Mouse (Mus musculus) layer of hippocampus, adult 11-12 months (tissue): ENCODE results near the gene Tbrg4.
"Not testable (repeated sequence)": the region's sequence is repeated elsewhere in the genome, so short reads cannot be mapped to it uniquely, and the experiment has no call there.

ENCODE experiments used
- DNase-seq: peaks from one replicate; pipeline ENCODE4 v3.0.0; 2022; ENCODE audit warnings: low spot score

The Tbrg4 gene

DNA sequence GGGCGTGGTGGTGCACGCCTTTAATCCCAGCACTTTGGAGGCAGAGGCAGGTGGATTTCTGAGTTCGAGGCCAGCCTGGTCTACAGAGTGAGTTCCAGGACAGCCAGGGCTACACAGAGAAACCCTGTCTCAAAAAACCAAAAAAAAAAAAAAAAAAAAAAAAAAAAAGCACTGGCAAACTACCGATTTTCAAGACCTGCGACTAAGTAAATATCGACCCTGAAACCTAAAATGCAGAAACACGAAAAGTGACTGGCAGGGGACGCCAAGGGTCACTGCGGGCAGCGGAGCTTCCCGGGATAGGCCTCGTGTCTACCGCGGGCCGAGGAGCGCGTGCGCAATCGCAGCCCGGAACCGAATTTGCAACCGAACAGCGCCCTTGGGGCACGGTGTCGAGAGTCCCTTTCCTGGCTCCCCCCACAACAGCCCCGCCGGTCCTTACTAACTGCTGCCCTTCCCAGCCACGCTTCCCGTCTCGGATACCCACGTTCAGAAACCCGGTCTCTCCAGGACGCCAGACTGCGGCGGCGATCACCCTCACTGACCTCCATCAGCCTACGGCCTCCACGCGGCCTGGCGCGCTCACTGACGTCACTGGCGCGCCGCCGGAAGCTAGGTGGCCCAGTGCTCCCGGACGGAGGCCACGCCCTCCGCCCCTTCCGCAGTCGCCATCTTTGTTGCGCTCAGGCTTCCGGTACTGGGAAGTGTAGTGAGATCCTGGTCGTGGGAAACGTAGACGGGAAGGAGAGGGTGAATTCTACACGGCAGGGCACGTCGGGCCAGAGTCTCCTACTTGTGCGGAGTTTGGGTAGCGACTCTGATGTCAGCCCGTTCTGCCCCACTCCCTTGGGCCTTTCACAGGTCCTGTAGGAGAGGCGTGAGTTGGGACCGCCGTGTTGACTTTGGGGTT, at the start of gene Tbrg4:
Gene Tbrg4 (minus strand): TSS at position 590 of the 910 bp plus-strand sequence.
- peak; percentile 94 for DNase-seq

DNA sequence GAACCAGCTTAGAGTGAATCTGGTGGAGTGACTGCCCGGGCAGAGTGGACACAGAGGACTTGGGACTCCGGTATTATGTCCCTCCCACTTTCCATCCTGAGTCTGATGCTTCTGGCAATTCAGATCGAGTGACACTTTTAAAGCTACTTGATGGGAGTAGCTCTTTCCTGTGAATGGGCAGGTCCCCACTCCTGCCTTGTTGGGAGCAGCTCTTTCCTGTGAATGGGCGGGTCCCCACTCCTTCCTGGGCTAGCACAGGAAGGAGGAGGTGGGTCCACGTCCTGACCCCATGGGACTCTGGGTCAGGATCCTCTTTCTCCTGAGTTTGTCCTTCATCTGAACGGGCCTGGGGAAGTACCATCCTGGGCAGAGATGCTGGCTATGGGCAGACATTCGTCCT, 49.5 kb upstream of the Tbrg4 start:
- no peak for DNase-seq

DNA sequence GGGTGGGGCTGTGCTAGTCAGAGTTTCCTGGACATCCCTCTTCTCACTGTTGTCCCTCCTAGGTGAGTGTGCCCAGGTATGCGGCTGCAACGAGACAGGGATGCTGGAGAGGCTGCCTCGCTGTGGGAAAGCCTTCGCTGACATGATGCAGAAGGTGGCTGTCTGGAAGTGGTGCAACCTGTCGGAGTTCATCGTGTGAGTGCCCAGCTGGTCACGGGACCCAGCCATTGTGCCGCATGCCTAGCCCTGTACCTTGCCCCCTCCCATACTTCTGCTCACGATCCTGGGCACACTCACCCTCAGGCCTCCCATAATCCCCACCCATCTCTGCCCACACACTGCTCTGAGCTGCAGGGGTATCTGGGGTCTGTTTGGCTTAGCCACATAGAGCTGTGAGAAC, 48.8 kb upstream of the Tbrg4 start:
- no peak for DNase-seq

DNA sequence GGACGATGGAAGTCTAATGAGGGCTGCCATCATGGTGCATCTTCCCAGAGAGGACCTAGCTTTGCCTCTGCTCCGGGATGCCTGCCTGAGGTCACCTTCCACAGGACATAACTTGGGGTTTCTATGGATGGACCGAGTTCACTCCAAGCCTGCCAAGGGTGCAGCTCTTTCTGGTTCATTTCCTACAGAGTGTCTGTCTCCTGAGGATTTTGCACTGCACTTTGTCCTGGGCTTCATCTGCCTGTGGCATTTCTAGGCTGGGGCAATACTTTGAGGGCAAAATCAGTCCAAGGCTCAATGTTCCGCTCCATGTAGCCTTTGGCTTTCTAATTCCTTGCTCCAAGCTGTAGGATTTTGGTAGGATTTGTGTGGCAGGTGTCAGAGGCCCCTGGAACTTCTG, 45.0 kb upstream of the Tbrg4 start:
- no peak for DNase-seq

DNA sequence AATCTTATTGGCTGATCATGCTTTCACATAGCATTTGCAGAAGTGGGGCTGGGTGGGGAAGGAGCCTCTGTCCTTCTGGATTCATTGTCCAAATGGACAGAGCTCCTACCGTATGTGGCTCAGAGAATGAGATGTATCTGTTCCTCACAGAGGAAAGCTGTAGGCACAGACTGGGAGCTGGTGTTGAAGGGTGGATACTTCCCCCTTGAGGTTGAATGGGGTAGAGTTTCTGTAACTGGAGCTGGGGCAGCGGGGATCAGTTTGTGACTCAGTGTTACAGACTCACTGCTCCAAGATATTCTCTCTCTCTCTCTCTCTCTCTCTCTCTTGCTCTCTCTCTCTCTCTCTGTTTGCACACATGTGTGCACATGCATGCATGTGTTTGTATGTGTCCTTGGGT, 44.2 kb upstream of the Tbrg4 start:
- no peak for DNase-seq

DNA sequence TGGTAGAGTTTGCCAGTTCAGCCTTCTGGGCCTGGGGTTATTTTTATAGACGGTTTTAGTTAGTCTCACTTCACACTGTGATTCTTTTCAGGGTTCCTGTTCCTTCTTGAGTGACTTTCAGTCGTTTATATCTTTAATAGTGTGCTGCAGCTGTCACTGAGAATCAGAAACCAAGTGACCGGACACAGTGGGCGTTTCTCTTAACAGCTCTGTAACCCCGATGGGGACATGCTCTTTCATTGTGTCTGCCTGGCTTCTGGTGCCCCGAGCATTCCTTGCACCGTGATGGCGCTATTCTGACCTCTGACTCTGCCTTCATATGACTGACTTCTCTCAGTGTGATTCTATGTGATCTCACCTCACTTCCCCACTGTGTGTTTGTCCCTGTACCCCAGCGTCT, 43.2 kb upstream of the Tbrg4 start:
- no peak for DNase-seq

DNA sequence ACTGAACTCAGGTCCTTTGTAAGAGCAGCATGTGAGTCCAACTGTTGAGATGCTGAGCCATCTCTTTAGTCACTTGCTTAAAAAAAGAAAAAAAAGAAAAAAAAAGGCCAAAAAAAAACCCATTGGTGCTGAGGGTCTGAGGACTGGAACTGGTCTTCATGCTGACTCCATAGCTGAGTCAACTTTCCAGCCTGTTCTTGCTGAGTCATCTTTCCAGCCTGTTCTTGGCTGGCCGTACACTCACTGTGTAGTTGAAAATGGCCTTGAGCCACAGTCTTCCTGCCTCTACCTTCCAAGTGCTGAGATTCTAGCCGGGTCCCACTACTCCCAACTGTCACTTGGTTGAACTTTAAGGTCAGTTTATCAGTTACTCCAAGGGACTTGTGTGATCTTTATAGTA, 40.8 kb upstream of the Tbrg4 start:
- no peak for DNase-seq

DNA sequence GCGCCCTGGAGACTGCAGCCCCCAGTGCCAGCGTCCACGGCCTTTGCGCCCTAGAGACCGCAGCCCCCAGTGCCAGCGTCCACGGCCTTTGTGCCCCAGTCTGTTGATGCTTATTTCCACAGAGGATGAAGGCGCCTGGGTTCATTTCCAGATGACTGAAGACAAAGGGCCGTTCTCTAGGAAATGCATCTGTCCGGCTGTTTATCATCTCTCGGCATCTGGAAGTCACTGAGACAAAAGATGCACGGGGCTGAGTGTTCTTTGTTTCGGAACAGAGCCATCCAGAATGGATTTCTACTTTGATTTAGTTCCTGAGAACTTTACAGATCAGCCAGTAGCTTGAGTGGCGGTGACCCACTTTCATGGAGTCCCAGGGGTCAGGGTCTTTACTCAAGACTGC, 35.3 kb upstream of the Tbrg4 start:
- no peak for DNase-seq

DNA sequence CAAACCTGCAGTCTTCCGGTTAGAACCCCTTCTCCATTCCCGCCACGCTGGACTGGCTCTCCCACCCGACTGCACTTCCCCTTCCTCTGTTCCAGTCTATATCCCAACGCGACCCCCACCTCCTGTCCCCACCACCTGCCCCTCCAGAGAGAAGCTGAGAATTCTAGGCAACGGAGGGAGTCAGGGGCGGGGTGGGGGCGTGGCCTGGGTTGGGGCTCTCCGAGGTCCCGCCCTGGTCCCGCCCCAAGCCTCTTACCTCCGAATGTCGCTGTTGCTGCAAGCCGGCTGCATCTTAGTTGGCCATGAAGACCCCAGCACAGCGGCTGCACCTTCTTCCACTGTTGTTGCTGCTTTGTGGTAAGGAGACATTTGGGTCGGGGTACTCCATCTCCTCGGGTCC, 32.4 kb upstream of the Tbrg4 start, which contains the start of gene Ramp3:
Gene Ramp3 (plus strand): TSS at position 251 of the 400 bp plus-strand sequence.
- no peak for DNase-seq

DNA sequence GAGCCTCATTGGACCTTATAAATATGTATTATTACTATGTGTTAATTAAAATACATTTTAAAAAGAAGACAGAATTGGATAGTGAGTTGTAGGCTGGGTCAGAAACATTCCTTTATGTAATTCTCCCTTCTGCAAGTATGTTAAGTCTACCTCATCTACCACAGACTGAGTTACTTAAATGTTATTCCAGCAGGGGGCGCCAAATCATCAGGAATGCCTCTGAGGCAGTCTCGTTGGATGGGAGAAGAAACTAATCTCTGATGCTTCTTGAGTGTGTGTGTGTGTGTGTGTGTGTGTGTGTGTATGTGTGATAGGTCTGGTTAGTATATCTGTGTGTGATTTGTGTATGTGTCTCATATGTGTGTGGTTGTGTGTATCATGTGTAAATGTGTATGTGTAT, 29.0 kb upstream of the Tbrg4 start:
- DNase-seq, result peak; percentile 90

DNA sequence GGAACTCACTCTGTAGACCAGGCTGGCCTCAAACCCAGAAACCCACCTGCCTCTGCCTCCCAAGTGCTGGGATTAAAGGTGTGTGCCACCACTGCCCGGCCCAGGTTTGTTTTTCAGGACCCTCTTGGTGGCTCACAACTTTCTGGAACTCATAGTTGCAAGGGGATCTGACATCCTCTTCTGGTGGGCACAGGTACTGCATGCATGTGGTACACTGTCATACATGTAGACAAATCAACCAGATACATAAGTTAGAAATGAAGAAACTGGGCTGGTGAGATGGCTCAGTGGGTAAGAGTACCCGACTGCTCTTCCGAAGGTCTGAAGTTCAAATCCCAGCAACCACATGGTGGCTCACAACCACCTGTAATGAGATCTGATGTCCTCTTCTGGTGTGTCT, 27.1 kb upstream of the Tbrg4 start:
- DNase-seq, result not testable (repeated sequence)

DNA sequence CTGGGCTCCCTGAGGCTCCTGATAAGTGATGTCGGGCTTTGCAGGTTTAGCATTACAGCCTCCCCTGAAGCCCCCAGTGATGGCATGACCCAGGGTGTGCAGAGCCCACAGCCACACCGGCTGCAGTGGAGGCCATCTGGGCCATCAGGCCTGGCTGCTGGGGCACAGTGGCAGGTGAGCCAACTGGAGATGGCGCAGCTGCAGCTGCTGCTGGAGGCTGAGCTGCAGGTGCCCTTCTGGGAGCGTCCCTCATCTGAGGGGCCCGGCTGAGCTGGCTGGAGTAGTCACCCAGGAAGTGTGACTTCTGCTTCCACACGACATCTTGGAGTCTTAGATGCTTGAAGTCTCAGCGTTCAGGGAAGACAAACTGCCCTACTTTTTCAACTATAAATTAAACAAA, 24.7 kb upstream of the Tbrg4 start:
- DNase-seq, result no peak

DNA sequence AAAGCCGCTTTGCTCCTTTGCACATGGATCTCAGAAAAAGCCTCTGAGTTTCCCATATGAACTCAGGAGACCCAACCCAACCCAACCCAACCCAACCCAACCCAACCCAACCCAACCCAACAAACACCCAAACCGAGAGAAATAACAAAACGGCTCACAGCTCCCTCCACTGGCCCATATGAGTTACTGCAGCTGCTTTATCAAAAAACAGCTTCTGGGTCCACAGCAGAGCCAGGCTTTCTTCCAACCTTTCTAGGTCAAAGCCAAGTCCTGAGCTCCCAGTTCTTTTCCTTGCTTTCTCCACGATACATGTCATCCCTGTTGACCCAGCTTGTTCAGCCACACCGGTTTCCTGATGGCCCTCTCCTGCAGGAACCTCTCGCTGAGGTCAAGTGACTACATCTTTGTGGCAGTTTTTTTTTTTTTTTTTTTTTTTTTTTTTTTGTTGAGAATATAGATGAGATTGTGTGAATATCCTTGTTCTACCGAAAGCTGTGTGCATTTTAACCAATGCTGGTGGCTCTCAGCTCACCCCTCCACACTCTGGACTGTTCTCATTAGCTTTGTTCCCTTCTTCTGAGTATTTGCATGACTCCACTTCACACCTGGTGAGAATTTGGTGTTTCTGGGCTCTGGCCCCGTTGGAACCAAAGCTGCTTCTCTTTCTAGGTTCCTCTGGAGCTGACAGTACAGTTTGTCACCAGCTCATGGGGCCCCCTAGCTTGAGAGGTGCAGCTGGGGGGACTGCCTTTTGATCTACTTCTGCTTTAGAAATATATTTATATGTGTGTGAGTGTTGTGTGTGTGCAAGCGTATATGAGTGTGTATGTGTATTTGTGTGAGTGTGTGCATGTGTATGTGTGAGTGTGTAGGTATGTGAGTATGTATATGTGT, 22.2 kb upstream of the Tbrg4 start:
- DNase-seq, result no peak

DNA sequence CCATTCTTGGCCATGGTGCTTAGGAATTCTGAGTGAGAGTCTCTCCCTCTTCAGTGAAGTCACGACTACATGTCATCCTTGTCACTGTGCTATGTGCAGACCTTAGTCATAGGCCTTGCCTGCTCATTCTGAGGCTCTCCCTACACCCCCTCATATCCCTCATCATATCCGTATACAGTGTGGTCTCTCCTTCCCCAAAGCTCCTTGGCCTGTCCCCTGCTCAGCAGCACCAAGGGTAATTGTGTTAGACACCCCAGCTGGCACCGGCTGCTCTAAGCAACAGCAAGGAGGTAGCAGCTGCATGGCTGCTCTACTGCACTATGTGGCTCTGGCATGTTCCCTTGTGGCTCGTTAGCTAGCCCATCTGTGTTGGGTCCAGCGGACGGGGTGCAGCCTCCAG, 18.7 kb upstream of the Tbrg4 start:
- DNase-seq, result no peak

DNA sequence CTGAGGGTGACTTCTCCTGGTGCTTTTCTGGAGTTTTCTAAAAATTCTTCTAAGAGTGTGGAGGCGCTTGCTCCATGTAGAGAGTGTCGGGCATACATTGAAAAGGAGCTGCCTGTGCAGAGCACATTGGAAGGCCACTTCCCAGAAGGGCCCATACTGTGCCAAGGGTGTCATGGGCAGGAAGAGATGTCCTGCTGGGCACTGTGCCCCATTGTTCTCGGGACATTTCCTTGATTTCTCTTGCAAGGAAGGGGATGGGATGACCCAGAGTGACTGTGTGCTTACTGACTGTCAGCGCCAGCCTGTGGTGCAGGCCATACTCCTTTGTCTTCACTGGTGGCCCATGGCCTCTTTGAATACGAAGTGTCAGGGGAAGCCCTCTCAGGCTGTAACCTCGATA, 13.2 kb upstream of the Tbrg4 start:
- no peak for DNase-seq

DNA sequence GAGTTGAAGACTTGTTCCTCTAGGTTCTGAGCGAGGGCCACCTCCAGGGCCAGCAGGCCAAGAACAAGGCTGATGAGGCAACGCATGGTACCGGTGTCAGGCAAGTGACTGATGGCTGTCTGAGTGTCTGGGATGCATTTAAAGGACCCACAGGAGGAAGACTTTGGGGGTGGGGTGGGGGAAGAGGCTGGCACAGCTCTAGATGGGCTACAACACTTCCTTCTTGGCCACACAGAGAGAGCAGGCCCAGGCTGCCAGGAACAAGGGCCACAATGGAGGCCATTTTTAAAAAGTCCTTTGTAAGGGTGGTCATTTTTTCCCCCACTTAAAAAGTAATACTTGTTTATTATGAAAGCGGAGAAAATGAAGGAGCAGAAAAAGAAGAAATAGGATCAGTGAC, 12.7 kb upstream of the Tbrg4 start, which contains the start of gene Wap:
Gene Wap (minus strand): TSS at position 101 of the 400 bp plus-strand sequence.
- no peak for DNase-seq

DNA sequence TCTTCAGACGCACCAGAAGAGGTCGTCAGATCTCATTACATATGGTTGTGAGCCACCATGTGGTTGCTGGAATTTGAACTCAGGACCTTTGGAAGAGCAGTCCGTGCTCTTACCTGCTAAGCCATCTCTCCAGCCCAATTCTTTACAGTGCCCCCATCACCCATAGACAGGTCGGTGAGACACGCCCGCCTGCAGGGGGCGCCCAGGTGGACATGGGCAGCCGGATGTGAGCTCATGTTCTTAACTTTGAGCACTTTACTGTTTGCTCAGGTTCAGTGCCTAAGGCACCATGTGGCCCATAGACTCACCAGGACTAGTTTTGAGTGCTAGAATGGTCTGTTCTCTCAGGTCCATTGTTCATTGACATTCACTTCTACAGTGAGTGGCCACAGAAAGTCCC, 10.3 kb upstream of the Tbrg4 start:
- no peak for DNase-seq

DNA sequence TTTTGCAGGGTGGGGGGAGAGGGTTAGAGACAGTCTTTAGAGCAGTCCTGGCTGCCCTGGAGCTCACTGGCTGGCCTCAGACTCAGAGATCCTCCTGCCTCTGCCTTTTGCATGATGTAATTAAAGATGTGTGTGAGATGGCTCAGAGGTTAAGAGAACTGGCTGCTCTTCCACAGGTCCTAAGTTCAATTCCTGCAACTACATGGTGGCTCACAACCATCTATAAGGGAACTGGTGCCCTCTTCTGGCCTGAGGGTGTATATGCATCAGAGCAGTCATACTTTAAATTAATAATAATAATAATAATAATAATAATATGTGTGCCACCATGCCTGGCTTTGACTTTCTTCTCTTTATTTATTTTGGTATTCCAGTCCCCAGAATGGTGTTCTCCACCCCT, 3.8 kb upstream of the Tbrg4 start:
- DNase-seq, result no peak

DNA sequence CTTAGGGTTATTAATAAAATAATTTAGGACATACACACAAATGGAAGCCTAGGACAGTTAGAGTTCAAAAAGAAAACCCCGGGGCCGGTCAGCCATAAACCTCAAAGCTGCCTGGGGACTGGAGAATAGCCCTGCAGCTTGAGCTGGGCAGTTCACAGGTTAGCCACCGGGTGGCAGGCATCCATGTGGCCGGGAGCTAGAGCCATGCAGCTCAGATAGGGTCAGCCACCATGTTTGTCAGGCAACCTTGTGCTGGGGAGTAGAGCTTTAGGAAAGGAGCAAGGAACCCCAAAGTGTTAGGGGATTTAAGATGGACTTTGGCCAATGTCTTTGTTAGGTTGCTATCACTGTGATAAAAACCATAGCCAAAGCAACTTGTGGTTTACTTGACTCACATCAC, 2.7 kb upstream of the Tbrg4 start:
- peak; percentile 49 for DNase-seq

DNA sequence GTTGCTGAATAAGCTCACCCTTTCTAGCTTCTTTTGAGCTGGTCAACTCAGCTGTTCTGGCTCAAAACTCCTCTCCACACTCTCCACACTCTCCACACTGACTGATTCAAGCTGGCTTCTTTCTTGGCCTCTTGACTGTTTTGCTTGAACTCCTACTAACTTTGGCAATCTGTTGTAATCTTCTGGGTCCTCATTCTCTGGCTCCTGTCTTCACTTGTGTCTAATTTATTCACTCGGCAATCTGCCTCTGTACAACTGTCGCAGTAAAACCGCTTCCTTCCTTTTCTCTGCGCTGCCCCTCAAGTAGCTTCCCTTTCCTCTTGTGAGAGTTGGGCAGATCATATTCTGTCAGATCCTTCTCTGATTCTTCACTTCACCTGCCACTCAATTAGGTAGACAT, 1.9 kb upstream of the Tbrg4 start:
- no peak for DNase-seq

DNA sequence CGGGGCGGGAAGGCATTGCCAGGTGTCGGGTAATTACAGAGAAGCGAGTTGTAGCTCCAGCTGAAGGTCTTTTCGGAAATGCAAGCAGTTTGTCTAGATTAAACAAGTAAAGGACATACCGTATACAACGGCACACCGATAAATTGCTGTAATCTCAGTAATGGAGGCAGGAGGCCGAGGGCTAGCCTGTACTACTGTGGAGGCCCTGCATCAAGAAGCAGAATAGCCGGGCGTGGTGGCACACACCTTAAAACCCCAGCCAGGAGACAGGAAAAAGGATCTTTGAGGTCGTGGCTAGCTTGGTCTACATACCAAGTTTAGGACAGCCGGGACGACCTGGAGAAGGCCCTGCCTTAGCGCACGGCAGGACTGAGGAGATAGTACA, 513 bp upstream of the Tbrg4 start:
- DNase-seq, result no peak

DNA sequence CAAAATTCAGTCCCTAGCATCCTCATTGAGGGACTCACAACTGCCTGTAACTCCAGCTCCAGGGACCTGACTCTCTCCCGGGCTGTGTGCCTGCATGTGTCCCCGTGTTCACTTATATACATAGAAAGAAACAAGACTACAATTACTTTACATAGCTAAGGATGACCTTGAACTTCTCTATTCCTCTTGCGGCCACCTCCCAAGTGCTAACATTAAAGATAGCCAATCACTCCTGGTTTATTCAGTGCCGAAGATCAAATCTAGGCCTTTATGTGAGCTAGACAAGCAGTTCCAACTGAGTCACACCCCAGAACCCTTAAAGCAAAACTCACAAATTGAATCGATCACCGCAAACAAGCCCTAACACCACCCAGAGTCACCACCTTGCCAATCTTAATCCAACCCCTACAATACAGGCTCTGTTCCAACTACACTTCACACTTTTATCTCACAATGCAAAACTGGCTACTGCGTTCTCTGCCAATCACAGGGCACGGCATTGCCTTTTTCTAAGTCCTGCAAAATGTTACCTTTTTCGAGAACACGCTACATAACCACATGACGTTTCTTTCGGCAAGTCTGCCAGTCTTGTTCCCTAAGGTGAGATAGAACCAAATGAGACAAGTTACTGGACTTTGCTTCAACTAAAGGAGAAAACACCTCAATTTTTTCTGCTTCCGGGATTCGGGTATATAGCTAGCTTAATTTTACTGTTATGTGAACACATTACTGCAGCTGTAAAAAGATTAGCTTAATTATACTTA, 1.1 kb downstream of the Tbrg4 start:
- no peak for DNase-seq
